Mouse (Mus musculus): ENCODE data around the gene Rsrc1.

DNA sequence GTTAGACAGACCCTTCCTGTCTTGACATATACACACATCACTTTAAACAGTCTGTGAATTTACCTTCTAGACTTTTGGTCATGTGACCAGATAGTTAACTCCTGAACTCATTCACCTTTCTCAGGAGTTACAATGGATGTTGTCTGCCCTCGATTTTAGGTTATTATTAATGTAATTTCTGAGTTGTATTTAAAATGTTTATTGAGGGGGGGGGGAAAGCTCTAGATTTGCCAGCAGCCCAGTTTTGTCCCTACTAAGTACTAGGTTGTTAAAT is 5.0 kb downstream of the Rsrc1 start:
- TF ChIP-seq CTCF (IDR thresholded peaks at IDR 0.05; ENCODE audit: low read depth) (no peak), EP300 (IDR thresholded peaks at IDR 0.05; ENCODE audit: low read depth) (no peak)

Measured in heart, postnatal 0 days (tissue).